Mouse (Mus musculus): ENCODE measurements around the gene Tnni3k. TPM values are rescaled to one million over a fixed set of nuclear protein-coding genes. Genes with fewer than 3 reads are reported as not detected.

Tnni3k gene
- polyA plus RNA-seq, 1 experiment from 2014 or later: not detected

GRCm38 (mm10) chr3:154879515-154879914 is 175.7 kb downstream of the Tnni3k start:
- Histone ChIP-seq H3K36me3 (ENCODE audit: control insufficient read depth, insufficient read depth, low read length) (no peaks in the 10 kb centered on the region), H3K4me3 (ENCODE audit: low read depth, low read length) (no peak overlapping the region), H3K27me3 (ENCODE audit: control insufficient read depth, insufficient read depth, low read length) (no peaks in the 10 kb centered on the region), H3K9ac (ENCODE audit: low read length) (no peak overlapping the region), H3K27ac (ENCODE audit: low read depth, low read length) (no peak overlapping the region), H3K9me3 (ENCODE audit: control insufficient read depth, low read length) (no peaks in the 10 kb centered on the region), H3K4me2 (ENCODE audit: low read depth, low read length, severe bottlenecking) (no peak overlapping the region), H3K4me1 (replicated peaks; ENCODE audit: control insufficient read depth, insufficient read depth, low read length) (no peaks in the 10 kb centered on the region)
- no peak for DNase-seq (ENCODE audit: low spot score)
- ATAC-seq (replicated peaks; ENCODE audit: low FRiP score): no peak
- 69% methylated on average over 2 of the region's 2 CpGs for WGBS

DNA sequence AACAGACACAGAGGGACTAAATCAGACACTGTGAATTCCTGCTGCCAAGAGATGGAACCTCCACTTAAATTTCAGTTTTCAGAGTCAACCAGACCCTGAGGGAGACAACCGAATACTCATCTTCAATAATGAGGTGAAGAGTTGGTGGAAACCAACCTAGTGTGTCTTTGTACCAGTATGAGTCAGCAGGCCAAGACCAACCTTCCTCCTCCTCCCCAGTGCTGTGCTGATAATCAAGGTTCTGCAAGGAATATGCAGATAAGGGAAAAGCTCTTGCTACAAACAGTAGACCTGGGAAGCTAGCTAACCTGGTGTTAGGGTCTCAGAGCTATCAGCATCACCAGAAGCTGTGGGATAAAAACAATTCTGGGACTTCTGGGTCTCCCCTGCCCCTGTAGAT is 176.1 kb downstream of the Tnni3k start:
- no peak for DNase-seq (ENCODE audit: low spot score)
- Histone ChIP-seq H3K9me3 (ENCODE audit: control insufficient read depth, low read length) (no peaks in the 10 kb centered on the region), H3K4me2 (ENCODE audit: low read depth, low read length, severe bottlenecking) (no peak overlapping the region), H3K9ac (ENCODE audit: low read length) (no peak overlapping the region), H3K36me3 (ENCODE audit: control insufficient read depth, insufficient read depth, low read length) (no peaks in the 10 kb centered on the region), H3K4me3 (ENCODE audit: low read depth, low read length) (no peak overlapping the region), H3K4me1 (replicated peaks; ENCODE audit: control insufficient read depth, insufficient read depth, low read length) (no peaks in the 10 kb centered on the region), H3K27ac (ENCODE audit: low read depth, low read length) (no peak overlapping the region), H3K27me3 (ENCODE audit: control insufficient read depth, insufficient read depth, low read length) (no peaks in the 10 kb centered on the region)
- WGBS: 94% methylated on average over 1 of the region's 1 CpGs
- ATAC-seq (replicated peaks; ENCODE audit: low FRiP score): no peak

DNA sequence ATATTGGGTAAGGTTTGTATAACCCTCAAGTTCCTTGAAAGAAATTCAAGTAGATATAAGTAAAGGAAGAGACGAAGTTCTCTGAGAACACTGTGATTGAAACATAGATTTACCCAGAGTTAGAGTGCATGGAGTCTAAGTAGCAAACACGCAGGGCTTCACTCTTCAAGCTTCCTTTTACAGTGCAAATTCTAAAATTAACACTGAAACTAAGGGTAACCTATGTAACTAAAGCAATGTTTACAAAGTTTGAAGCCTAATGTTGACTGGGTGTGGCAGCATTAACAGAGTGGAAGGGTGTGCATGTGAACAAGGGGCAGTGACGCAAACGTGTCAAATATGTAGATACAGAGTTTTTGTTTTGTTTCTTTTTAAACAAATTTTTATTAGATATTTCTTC is 186.4 kb downstream of the Tnni3k start:
- H3K4me3 ChIP-seq (ENCODE audit: low read depth, low read length): no peak overlapping the region
- H3K27me3 ChIP-seq (ENCODE audit: control insufficient read depth, insufficient read depth, low read length): no peaks in the 10 kb centered on the region

GRCm38 (mm10) chr3:154861921-154862320 is 193.3 kb downstream of the Tnni3k start:
- H3K9ac ChIP-seq (ENCODE audit: low read length): no peak overlapping the region
- no peaks in the 10 kb centered on the region for H3K4me1 ChIP-seq (replicated peaks; ENCODE audit: control insufficient read depth, insufficient read depth, low read length)
- no peak overlapping the region for H3K27ac ChIP-seq (ENCODE audit: low read depth, low read length)
- ATAC-seq (replicated peaks; ENCODE audit: low FRiP score) (peak; percentile 66), DNase-seq (ENCODE audit: low spot score) (no peak)
- no peaks in the 10 kb centered on the region for H3K9me3 ChIP-seq (ENCODE audit: control insufficient read depth, low read length)
- H3K27me3 ChIP-seq (ENCODE audit: control insufficient read depth, insufficient read depth, low read length): no peaks in the 10 kb centered on the region
- no peak overlapping the region for H3K4me2 ChIP-seq (ENCODE audit: low read depth, low read length, severe bottlenecking)
- 47% methylated on average over 6 of the region's 6 CpGs for WGBS
- H3K36me3 ChIP-seq (ENCODE audit: control insufficient read depth, insufficient read depth, low read length): no peaks in the 10 kb centered on the region
- H3K4me3 ChIP-seq (ENCODE audit: low read depth, low read length): no peak overlapping the region

More for the DNA sequence above, 186.4 kb downstream of the Tnni3k start:
- H3K4me1 ChIP-seq (replicated peaks; ENCODE audit: control insufficient read depth, insufficient read depth, low read length): no peaks in the 10 kb centered on the region
- 96% methylated on average over 4 of the region's 4 CpGs for WGBS
- DNase-seq (ENCODE audit: low spot score) (no peak), ATAC-seq (replicated peaks; ENCODE audit: low FRiP score) (no peak)
- H3K9ac ChIP-seq (ENCODE audit: low read length): no peak overlapping the region
- no peaks in the 10 kb centered on the region for H3K9me3 ChIP-seq (ENCODE audit: control insufficient read depth, low read length)
- H3K36me3 ChIP-seq (ENCODE audit: control insufficient read depth, insufficient read depth, low read length): no peaks in the 10 kb centered on the region
- H3K27ac ChIP-seq (ENCODE audit: low read depth, low read length): no peak overlapping the region
- H3K4me2 ChIP-seq (ENCODE audit: low read depth, low read length, severe bottlenecking): no peak overlapping the region

DNA sequence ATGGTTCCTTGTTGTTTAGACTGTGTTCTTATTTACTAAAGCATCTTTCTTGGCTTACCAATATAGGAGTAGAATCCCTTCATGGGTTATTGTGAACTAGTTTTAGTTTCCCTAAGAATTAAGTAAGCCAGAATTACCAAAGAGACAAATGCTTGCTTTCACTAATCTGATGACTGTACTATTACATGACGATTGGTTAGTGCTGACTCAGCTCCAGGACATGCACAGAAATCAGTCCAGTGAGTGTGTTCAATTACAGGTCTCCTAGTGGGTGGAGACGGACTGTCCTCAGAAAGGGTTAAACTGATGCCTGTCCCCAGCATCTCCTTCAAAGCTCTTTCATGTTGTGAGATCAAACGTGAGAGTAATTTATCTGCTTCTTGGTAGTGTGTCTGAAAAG is 195.5 kb downstream of the Tnni3k start:
- Histone ChIP-seq H3K27me3 (ENCODE audit: control insufficient read depth, insufficient read depth, low read length) (no peaks in the 10 kb centered on the region), H3K27ac (ENCODE audit: low read depth, low read length) (no peak overlapping the region), H3K9me3 (ENCODE audit: control insufficient read depth, low read length) (no peaks in the 10 kb centered on the region), H3K4me3 (ENCODE audit: low read depth, low read length) (no peak overlapping the region), H3K9ac (ENCODE audit: low read length) (no peak overlapping the region), H3K4me2 (ENCODE audit: low read depth, low read length, severe bottlenecking) (no peak overlapping the region), H3K36me3 (ENCODE audit: control insufficient read depth, insufficient read depth, low read length) (no peaks in the 10 kb centered on the region), H3K4me1 (replicated peaks; ENCODE audit: control insufficient read depth, insufficient read depth, low read length) (no peaks in the 10 kb centered on the region)
- WGBS: 67% methylated on average over 3 of the region's 3 CpGs
- ATAC-seq (replicated peaks; ENCODE audit: low FRiP score): no peak
- no peak for DNase-seq (ENCODE audit: low spot score)

- Histone ChIP-seq H3K27ac (ENCODE audit: low read depth, low read length) (no peak overlapping the region), H3K4me2 (ENCODE audit: low read depth, low read length, severe bottlenecking) (no peak overlapping the region), H3K4me1 (replicated peaks; ENCODE audit: control insufficient read depth, insufficient read depth, low read length) (peaks cover 3% of the 10 kb centered on the region), H3K9me3 (ENCODE audit: control insufficient read depth, low read length) (no peaks in the 10 kb centered on the region), H3K36me3 (ENCODE audit: control insufficient read depth, insufficient read depth, low read length) (no peaks in the 10 kb centered on the region), H3K9ac (ENCODE audit: low read length) (no peak overlapping the region), H3K4me3 (ENCODE audit: low read depth, low read length) (no peak overlapping the region), H3K27me3 (ENCODE audit: control insufficient read depth, insufficient read depth, low read length) (no peaks in the 10 kb centered on the region)
- 27% methylated on average over 6 of the region's 6 CpGs for WGBS
- ATAC-seq (replicated peaks; ENCODE audit: low FRiP score) (peak; percentile 53; the same call in 1 of the 2 replicates), DNase-seq (ENCODE audit: low spot score) (no peak)
Observed at GRCm38 (mm10) chr3:154853257-154853656, 201.9 kb downstream of the Tnni3k start.

GRCm38 (mm10) chr3:154852281-154852680 is 202.9 kb downstream of the Tnni3k start:
- Histone ChIP-seq H3K9ac (ENCODE audit: low read length) (no peak overlapping the region), H3K27me3 (ENCODE audit: control insufficient read depth, insufficient read depth, low read length) (no peaks in the 10 kb centered on the region), H3K9me3 (ENCODE audit: control insufficient read depth, low read length) (no peaks in the 10 kb centered on the region), H3K4me2 (ENCODE audit: low read depth, low read length, severe bottlenecking) (no peak overlapping the region), H3K4me3 (ENCODE audit: low read depth, low read length) (no peak overlapping the region), H3K27ac (ENCODE audit: low read depth, low read length) (no peak overlapping the region), H3K36me3 (ENCODE audit: control insufficient read depth, insufficient read depth, low read length) (no peaks in the 10 kb centered on the region), H3K4me1 (replicated peaks; ENCODE audit: control insufficient read depth, insufficient read depth, low read length) (peaks cover 3% of the 10 kb centered on the region)
- whole genome bisulfite sequencing: 70% methylated on average over 3 of the region's 3 CpGs
- DNase-seq (ENCODE audit: low spot score) (no peak), ATAC-seq (replicated peaks; ENCODE audit: low FRiP score) (no peak)

- ATAC-seq (replicated peaks; ENCODE audit: low FRiP score): no peak
- H3K4me2 ChIP-seq (ENCODE audit: low read depth, low read length, severe bottlenecking): no peak overlapping the region
- DNase-seq (ENCODE audit: low spot score): no peak
- 92% methylated on average over 7 of the region's 7 CpGs for WGBS
- no peak overlapping the region for H3K9ac ChIP-seq (ENCODE audit: low read length)
- H3K9me3 ChIP-seq (ENCODE audit: control insufficient read depth, low read length): no peaks in the 10 kb centered on the region
- no peaks in the 10 kb centered on the region for H3K36me3 ChIP-seq (ENCODE audit: control insufficient read depth, insufficient read depth, low read length)
- no peaks in the 10 kb centered on the region for H3K27me3 ChIP-seq (ENCODE audit: control insufficient read depth, insufficient read depth, low read length)
- no peak overlapping the region for H3K27ac ChIP-seq (ENCODE audit: low read depth, low read length)
- H3K4me3 ChIP-seq (ENCODE audit: low read depth, low read length): no peak overlapping the region
- H3K4me1 ChIP-seq (replicated peaks; ENCODE audit: control insufficient read depth, insufficient read depth, low read length): no peaks in the 10 kb centered on the region
Observed at GRCm38 (mm10) chr3:154842247-154842646, 213.0 kb downstream of the Tnni3k start.

GRCm38 (mm10) chr3:154841076-154841475 is 214.1 kb downstream of the Tnni3k start:
- Histone ChIP-seq H3K4me2 (ENCODE audit: low read depth, low read length, severe bottlenecking) (no peak overlapping the region), H3K27me3 (ENCODE audit: control insufficient read depth, insufficient read depth, low read length) (no peaks in the 10 kb centered on the region), H3K9ac (ENCODE audit: low read length) (no peak overlapping the region), H3K36me3 (ENCODE audit: control insufficient read depth, insufficient read depth, low read length) (no peaks in the 10 kb centered on the region), H3K4me1 (replicated peaks; ENCODE audit: control insufficient read depth, insufficient read depth, low read length) (no peaks in the 10 kb centered on the region), H3K9me3 (ENCODE audit: control insufficient read depth, low read length) (no peaks in the 10 kb centered on the region), H3K27ac (ENCODE audit: low read depth, low read length) (no peak overlapping the region), H3K4me3 (ENCODE audit: low read depth, low read length) (no peak overlapping the region)
- DNase-seq (ENCODE audit: low spot score) (no peak), ATAC-seq (replicated peaks; ENCODE audit: low FRiP score) (no peak)
- 37% methylated on average over 1 of the region's 1 CpGs for WGBS

All from forebrain, embryonic 11.5 days (tissue).